Mouse (Mus musculus) urinary bladder, postnatal 4 days (tissue): ENCODE results near the gene Gtf2ird2.

ENCODE experiments used
- DNase-seq, 2 experiments: peaks; one replicate each; pipeline ENCODE4 v3.0.0; 2021 to 2022; ENCODE audit warnings: low spot score in 2 of 2

The Gtf2ird2 gene

GRCm38 (mm10) chr5:134234205-134234604 lies 50.4 kb downstream of the Gtf2ird2 start:
- DNase-seq = no peak

DNA sequence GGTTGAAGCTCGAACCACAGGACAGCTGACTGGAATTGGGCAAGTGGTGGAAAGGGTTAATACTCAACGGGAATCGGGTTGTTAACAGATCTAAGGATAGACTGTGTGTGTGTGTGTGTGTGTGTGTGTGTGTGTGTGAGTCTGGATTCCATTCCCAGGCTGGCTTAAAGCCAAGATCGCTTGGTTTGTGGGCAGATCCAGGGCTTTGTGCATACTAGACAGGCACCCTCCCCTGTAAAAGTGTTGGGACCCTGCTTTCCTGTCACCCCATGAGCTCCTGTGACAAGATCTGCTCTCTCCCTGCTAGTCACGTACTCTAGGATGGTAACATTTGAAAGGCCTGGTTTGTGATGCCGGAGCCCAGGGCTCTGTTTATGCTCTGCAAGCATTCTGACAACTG lies 51.3 kb downstream of the Gtf2ird2 start:
- DNase-seq = no peak

DNA sequence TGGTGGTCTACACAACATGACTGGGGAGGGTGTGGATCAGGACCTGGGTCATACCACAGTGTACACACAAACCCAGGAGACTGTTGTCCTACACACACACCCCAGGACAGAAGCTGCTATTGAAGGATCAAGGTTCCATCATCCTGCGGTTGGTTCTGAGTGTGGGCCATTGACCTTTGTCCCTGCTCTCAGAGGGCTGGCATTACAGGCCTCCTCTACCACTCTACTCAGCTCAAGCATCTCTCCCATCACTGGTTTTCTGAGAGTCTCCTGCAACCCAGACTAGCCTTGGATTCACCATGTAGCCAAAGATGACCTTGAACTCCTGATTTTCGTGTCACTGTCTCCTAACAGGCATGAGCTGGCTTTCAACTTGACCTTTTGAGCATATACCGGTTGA lies 52.4 kb downstream of the Gtf2ird2 start:
- DNase-seq = no peak

GRCm38 (mm10) chr5:134236796-134237195 lies 53.0 kb downstream of the Gtf2ird2 start:
- DNase-seq = no peak

GRCm38 (mm10) chr5:134237508-134237907 lies 53.7 kb downstream of the Gtf2ird2 start:
- DNase-seq = no peak

GRCm38 (mm10) chr5:134237936-134238760 lies 54.3 kb downstream of the Gtf2ird2 start:
- no peak for DNase-seq

DNA sequence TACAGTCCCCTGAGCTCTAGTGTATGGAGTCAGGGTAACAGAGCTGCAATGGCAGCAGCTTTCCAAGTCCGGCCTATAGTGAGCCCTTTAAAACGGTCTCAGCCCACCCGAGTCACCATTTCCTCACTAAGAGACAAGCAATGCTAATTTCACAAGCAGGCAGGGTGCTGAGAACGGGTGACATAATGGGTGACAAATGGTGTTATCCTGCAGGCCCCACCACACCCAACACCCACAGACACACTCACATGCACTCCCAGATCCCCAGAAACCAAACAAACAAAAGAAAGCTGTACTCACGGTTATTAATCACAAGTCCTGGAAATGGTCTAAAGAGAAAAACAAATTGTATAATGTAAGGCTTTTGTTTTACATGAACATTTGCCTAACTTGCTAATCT lies 58.0 kb downstream of the Gtf2ird2 start:
- no peak for DNase-seq

- no peak for DNase-seq
Observed at GRCm38 (mm10) chr5:134243661-134244436, 60.0 kb downstream of the Gtf2ird2 start.

DNA sequence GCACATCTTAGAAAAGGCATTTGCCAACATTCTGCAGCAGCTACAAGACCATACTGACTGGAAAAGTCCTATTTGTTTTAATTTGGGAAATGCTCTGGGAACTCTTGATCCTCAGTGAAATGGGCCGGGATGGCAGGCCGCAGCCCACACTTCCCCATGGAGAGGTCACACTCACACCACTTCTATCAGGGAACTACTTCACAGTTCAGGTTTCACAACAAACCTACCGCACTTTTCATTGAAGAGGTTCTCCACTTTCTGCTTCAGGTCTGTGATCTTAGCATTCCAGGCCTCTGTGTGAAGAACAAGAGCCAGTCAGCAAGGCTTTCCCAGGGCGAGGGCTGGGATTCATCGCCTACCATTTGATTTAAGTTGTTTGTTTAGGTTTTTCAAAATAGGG lies 61.1 kb downstream of the Gtf2ird2 start:
- no peak for DNase-seq

DNA sequence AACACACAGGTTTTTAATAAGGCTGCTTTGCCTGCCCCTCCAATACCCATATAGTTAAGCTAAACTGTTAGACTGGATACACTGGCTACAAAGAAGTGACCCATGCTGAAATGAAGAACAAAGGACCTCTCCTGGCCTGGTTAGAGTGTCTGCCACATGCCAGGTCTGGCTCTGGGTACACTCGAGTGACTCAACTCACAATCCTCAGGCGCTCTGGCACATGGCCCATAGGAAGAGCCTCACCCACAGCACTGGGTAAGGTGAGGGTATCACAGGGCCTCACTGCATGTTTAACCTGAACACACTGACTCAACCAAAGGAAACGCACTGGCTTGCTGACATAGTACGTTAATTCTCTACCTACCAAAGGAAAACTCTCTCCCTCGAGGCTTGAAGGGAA lies 62.3 kb downstream of the Gtf2ird2 start:
- DNase-seq = no peak

- no peak for DNase-seq
Observed at GRCm38 (mm10) chr5:134248608-134249244, 64.9 kb downstream of the Gtf2ird2 start.

- DNase-seq = no peak
Observed at GRCm38 (mm10) chr5:134249245-134249649, 65.4 kb downstream of the Gtf2ird2 start.

DNA sequence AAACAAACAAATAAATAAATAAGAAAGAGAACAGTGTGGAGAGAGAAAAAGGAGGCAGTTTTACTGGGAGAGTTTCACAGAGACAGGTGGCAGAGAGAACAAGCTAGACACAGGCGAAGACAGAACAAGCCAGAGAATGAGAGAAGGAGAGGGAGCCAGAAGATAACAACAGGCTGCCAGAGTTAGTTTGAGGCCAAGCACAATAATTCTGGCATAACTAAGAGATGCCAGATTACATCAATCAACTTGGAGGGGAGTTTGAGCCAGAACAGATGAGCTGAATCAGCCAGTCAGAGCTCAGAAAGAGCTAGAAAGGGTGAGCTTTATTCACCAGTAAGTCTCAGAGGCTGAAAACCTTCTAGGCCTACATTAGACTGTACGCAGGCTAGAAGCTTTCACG lies 66.8 kb downstream of the Gtf2ird2 start:
- DNase-seq = no peak

GRCm38 (mm10) chr5:134251083-134251482 lies 67.3 kb downstream of the Gtf2ird2 start:
- no peak for DNase-seq

GRCm38 (mm10) chr5:134253806-134254205 lies 70.0 kb downstream of the Gtf2ird2 start:
- no peak for DNase-seq

GRCm38 (mm10) chr5:134255294-134255693 lies 71.5 kb downstream of the Gtf2ird2 start:
- no peak for DNase-seq

- DNase-seq = no peak
Observed at GRCm38 (mm10) chr5:134257349-134258031, 73.7 kb downstream of the Gtf2ird2 start.

DNA sequence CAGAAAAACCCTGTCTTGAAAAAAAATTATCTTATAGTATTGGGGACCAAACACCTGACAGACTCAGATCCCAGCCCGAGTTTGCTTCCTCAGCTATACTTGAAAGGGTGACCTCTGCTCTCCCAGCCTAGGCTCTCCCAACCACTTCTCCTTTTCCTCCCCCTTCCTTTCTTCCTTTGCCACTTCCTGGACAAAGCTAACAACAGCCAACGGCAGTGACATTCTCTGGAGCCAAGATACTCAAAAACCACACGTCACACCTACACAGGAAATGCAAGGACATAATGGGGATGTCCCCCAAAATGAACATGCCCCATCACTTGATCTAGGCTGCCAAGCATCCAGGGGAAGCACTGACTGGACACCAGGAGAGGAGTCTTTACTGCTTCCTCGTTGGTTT lies 74.6 kb downstream of the Gtf2ird2 start:
- DNase-seq = no peak

DNA sequence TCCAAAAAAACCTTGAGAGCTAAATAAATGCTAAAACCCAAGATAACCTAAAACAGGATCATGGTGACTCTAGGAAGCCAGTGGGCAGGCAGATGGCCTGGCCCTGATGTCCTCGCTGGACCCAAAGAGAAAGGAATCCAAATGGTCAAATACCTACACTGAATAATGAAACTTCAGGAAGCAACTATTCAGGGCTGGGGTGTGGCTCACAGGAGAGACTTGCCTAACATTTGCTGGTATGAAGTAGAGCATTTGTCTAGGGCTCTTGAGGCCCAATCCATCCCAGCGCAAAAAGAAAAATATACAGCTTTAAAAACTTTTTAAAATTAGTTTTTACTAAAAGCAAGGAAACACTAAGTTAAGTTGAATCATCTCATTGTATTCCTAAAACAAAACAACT lies 75.1 kb downstream of the Gtf2ird2 start:
- no peak for DNase-seq

- DNase-seq = no peak
Observed at GRCm38 (mm10) chr5:134260001-134260636, 76.3 kb downstream of the Gtf2ird2 start.

DNA sequence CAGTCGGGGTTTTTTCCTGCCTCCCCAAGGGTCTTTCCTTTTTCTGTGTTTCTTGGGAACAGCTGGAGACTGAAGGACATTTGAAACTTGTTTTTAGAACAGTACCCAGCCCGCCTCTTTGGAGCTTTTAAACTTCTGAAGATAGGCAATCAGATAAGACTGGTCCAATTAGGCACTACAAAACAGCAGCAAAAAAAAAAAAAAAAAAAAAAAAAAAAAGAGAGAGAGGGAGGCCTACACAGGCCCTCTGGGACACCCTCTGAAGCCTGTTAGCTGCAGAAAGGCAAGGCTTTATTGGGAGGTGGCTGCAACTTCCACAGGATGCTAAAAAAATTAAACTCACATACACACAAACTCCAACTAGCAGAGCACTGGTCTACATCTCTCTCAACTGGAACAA lies 82.1 kb downstream of the Gtf2ird2 start:
- no peak for DNase-seq
